Mouse (Mus musculus): ENCODE measurements at regions not wholly inside any gene's neighbourhood (a gene's known extent, or its start where the extent isn't known, plus 50 kb on each side); places are given as distances from the start of the nearest gene placed in this dataset.

DNA sequence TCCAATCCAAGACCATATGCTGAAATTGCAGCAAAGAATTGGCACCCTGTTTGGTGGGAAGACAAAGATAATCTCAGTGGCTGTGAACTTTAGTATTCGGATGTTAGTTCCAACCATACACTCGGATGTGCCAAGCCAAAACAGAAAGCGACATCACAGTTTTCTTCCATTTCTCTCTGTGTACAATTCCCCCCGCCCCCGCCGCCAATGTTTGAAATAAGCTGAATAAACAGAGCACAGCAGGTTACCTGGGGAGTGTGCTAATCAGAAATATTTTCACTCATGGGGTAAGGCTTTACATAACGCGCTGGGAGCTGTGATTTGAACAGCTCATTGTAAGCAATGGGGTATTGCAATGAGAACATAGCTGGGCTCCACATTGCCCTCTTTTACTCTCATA is 72.5 kb upstream of the Trpm3 start:
- no peak for DNase-seq

DNA sequence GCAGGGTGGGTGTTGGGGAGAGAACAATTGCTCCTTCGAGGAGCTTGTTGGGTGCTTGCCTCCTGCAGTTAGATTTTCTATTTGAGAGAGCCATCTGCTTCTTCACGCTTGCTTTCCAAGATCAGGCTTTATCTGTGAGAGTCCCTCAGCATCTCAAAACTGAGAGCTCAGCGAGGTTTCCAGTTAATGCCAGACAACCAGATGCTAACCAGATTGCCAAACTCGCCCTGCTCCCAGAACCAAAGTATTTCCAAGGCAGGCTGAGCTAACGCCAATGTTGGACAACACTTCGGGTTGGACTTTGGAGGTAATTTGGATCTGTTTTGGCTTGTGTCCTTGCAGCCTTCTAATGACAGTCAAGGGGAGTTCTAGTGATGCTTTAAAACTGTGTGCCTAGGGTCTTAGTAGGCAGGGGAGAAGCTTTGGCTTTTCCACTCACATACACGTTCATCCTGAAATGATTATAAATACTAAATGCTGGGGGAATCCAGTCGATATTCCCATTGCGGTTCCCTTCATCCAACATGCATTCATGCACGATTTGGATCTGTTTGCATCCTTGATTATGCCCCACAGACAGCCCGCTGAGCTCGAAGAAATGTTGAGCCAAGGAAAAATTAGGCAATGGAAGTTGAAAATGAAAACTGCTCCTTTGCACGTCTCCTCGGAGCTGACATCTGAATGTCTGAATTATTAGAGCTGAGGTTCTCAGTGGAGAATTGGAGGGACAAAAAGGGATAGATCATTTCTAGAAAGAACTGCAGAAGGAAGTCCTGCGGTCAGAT is 68.4 kb upstream of the Trpm3 start:
- no peak for DNase-seq

DNA sequence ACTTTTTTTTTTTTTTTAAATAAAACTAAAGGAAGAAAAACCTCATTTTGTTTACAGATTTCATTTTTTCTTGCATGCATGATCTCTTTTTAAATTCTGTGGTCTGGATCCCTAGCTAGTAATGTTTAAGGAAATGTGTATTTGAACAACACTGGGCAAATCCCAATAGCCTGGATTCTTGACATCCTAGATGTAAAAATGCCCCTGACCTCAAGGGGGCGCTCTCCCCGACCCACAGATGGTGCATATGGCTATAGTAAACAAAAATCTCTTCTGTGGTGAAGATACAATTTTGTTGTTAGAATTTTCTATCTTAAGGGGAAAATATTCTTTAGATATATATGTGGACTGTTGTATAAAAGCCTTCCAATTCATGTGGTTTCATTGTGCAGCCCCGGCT is 67.1 kb upstream of the Trpm3 start:
- no peak for DNase-seq

DNA sequence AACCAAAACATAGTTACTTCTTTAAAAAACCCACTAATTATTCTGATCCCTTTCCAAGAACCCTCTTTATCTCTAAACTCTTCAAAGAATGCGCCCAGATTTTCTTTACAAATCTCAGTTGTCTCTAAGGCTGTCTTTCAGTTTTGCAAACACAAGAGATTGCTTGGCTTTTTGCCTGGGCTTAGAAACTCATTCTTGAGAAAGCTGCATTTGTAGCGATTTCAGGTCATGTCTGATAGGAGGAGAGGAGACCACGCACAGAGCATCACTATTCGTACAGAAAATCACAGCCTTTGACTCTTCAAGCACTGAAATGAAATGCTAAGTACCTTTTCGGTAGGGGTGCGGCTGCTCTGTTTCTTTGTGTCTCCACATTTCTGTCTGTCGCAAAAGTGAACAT is 64.8 kb upstream of the Trpm3 start:
- DNase-seq, result no peak

DNA sequence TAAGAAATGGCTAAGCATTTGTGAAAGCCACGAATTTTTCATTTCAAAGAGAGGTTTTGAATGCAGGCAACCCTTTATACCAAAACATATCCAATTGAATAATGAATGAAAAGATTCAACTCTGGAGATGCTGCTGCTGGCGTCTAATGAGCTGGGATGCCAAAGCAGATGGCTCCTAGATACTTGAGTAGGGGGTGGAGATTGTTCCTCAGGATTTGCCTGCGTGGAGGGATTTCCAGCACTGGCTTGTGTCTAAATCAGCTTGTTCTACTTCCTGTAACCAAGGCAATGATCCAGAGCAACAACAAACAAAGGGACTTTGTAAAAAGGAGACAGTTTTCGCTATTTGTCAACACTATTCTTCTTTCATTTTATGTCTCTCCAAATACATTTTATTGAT is 57.4 kb upstream of the Trpm3 start:
- no peak for DNase-seq
